ENCODE assay signal across 9 mouse cellular contexts in genomic region chr8:17664371-17665141, GRCm38 (mm10).
A peak's percentile ranks its signal among the peaks of the same experiment; 100 is the strongest.
DNase-seq lines count a peak whose midpoint lies in the region; ATAC-seq and TF ChIP-seq lines count a peak whose summit lies in the region.
"Had no signal": no experiment of that assay in that cellular context is flagged by ENCODE, and none has a peak within 500 bp of the region (broad histone marks: within the 10 kb centered on the region; RNA-seq: fewer than 3 reads in every experiment).

No protein-coding gene starts in this region.

- no peak overlapping the region for H3K9ac ChIP-seq in hindbrain, postnatal 0 days (replicated peaks; ENCODE audit: low read length)
- no peak overlapping the region for H3K9ac ChIP-seq in kidney, embryonic 14.5 days (ENCODE audit: low read depth, low read length)
- H3K9ac ChIP-seq: embryonic facial prominence, embryonic 15.5 days had no signal

- H3K4me1 ChIP-seq in heart, embryonic 10.5 days: no peaks in the 10 kb centered on the region
- peaks cover 14% of the 10 kb centered on the region for H3K4me1 ChIP-seq in hindbrain, postnatal 0 days (ENCODE audit: insufficient read depth, low read length)
- H3K4me1 ChIP-seq in limb, embryonic 10.5 days: no peaks in the 10 kb centered on the region
- no peaks in the 10 kb centered on the region for H3K4me1 ChIP-seq in kidney, embryonic 14.5 days (ENCODE audit: control insufficient read depth, insufficient read depth, low read length)
- H3K4me1 ChIP-seq: embryonic facial prominence, embryonic 15.5 days had no signal

- WGBS in heart, embryonic 10.5 days: 53% methylated on average over 6 of the region's 6 CpGs
- WGBS in hindbrain, postnatal 0 days: 25% methylated on average over 6 of the region's 6 CpGs
- WGBS in limb, embryonic 10.5 days: 86% methylated on average over 6 of the region's 6 CpGs
- 62% methylated on average over 6 of the region's 6 CpGs for WGBS in kidney, embryonic 14.5 days

- no peak overlapping the region for H3K27ac ChIP-seq in heart, embryonic 10.5 days
- peak overlapping the region; percentile 71 for H3K27ac ChIP-seq in hindbrain, postnatal 0 days
- H3K27ac ChIP-seq in limb, embryonic 10.5 days: no peak overlapping the region
- no peak overlapping the region for H3K27ac ChIP-seq in kidney, embryonic 14.5 days (ENCODE audit: low read depth, low read length)
- H3K27ac ChIP-seq: embryonic facial prominence, embryonic 15.5 days had no signal

- H3K4me2 ChIP-seq in hindbrain, postnatal 0 days (ENCODE audit: low read depth, low read length): no peak overlapping the region
- H3K4me2 ChIP-seq in kidney, embryonic 14.5 days (replicated peaks; ENCODE audit: low read depth, low read length): no peak overlapping the region
- H3K4me2 ChIP-seq: embryonic facial prominence, embryonic 15.5 days had no signal

- H3K4me3 ChIP-seq in heart, embryonic 10.5 days: no peak overlapping the region
- H3K4me3 ChIP-seq in hindbrain, postnatal 0 days (ENCODE audit: low read length): no peak overlapping the region
- no peak overlapping the region for H3K4me3 ChIP-seq in limb, embryonic 10.5 days
- no peak overlapping the region for H3K4me3 ChIP-seq in kidney, embryonic 14.5 days (ENCODE audit: low read length)
- H3K4me3 ChIP-seq: embryonic facial prominence, embryonic 15.5 days had no signal

- H3K36me3 ChIP-seq in heart, embryonic 10.5 days: no peaks in the 10 kb centered on the region
- H3K36me3 ChIP-seq in hindbrain, postnatal 0 days (ENCODE audit: insufficient read depth, low read length): no peaks in the 10 kb centered on the region
- H3K36me3 ChIP-seq in limb, embryonic 10.5 days: no peaks in the 10 kb centered on the region
- no peaks in the 10 kb centered on the region for H3K36me3 ChIP-seq in kidney, embryonic 14.5 days (ENCODE audit: control insufficient read depth, insufficient read depth, low read length)
- H3K36me3 ChIP-seq: embryonic facial prominence, embryonic 15.5 days had no signal

- peak; percentile 91 for DNase-seq in heart, adult 11 months
- no peak for DNase-seq in heart, embryonic 10.5 days (ENCODE audit: low spot score)
- DNase-seq in cerebellum, postnatal 14 days: peak; percentile 74 to 80
- peak; percentile 87 for DNase-seq in hindbrain, postnatal 0 days (ENCODE audit: low spot score)
- DNase-seq in lung, postnatal 25 days (ENCODE audit: low spot score): peak; percentile 11
- no peak for DNase-seq in limb, embryonic 10.5 days (ENCODE audit: low spot score)

- no peaks in the 10 kb centered on the region for H3K9me3 ChIP-seq in heart, embryonic 10.5 days
- H3K9me3 ChIP-seq in hindbrain, postnatal 0 days (ENCODE audit: low read length): no peaks in the 10 kb centered on the region
- H3K9me3 ChIP-seq in limb, embryonic 10.5 days (replicated peaks): no peaks in the 10 kb centered on the region
- no peaks in the 10 kb centered on the region for H3K9me3 ChIP-seq in kidney, embryonic 14.5 days (ENCODE audit: control insufficient read depth, low read length)
- H3K9me3 ChIP-seq: embryonic facial prominence, embryonic 15.5 days had no signal

- peak; percentile 61 for TF ChIP-seq CTCF in hindbrain, postnatal 0 days (IDR thresholded peaks at IDR 0.05; ENCODE audit: low read depth)

- H3K27me3 ChIP-seq in heart, embryonic 10.5 days (ENCODE audit: insufficient read depth, poor library complexity, severe bottlenecking): no peaks in the 10 kb centered on the region
- H3K27me3 ChIP-seq in hindbrain, postnatal 0 days (ENCODE audit: insufficient read depth, low read length): no peaks in the 10 kb centered on the region
- no peaks in the 10 kb centered on the region for H3K27me3 ChIP-seq in limb, embryonic 10.5 days (ENCODE audit: low read depth, poor library complexity, severe bottlenecking)
- H3K27me3 ChIP-seq in kidney, embryonic 14.5 days (ENCODE audit: control insufficient read depth, insufficient read depth, low read length): no peaks in the 10 kb centered on the region
- H3K27me3 ChIP-seq: embryonic facial prominence, embryonic 15.5 days had no signal

- ATAC-seq in hindbrain, postnatal 0 days: peak; percentile 95
- ATAC-seq in megakaryocyte, adult 5-6 weeks (ENCODE audit: poor library complexity, severe bottlenecking): no peak
- ATAC-seq in kidney, embryonic 14.5 days (ENCODE audit: low FRiP score, low TSS enrichment): no peak

Comparison
In these comparisons a context has a peak if more than half of its experiments do, and no peak if none do; other contexts are left out.
1. DNase-seq: peak in heart, adult 11 months (single experiment), cerebellum, postnatal 14 days (2 of 2), hindbrain, postnatal 0 days (single experiment) and lung, postnatal 25 days (single experiment); none in heart, embryonic 10.5 days (single experiment) and limb, embryonic 10.5 days (single experiment).